Mouse (Mus musculus) frontal cortex, postnatal 25 days (tissue): ENCODE data around the gene Abhd5.

Experiments used
- DNase-seq, 2 experiments: peaks; one replicate each; pipeline ENCODE4 v3.0.0; 2022; ENCODE audit warnings: low spot score in 2 of 2

Gene Abhd5

GRCm38 (mm10) chr9:122347882-122348281, 3.5 kb upstream of the Abhd5 start:
- DNase-seq = no peak

- DNase-seq = no peak
These were observed 2.1 kb upstream of the Abhd5 start for GRCm38 (mm10) chr9:122349286-122349685.

- DNase-seq = no peak
These were observed 845 bp upstream of the Abhd5 start for GRCm38 (mm10) chr9:122350396-122351130.

GRCm38 (mm10) chr9:122352025-122352392, 601 bp downstream of the Abhd5 start:
- no peak for DNase-seq

GRCm38 (mm10) chr9:122352911-122353310, 1.5 kb downstream of the Abhd5 start:
- DNase-seq = no peak

GRCm38 (mm10) chr9:122354240-122354639, 2.8 kb downstream of the Abhd5 start:
- DNase-seq = no peak

GRCm38 (mm10) chr9:122357073-122357472, 5.7 kb downstream of the Abhd5 start:
- DNase-seq = no peak

GRCm38 (mm10) chr9:122357626-122358025, 6.2 kb downstream of the Abhd5 start:
- DNase-seq = no peak

GRCm38 (mm10) chr9:122364171-122364570, 12.8 kb downstream of the Abhd5 start:
- DNase-seq = no peak

GRCm38 (mm10) chr9:122370292-122370794, 18.9 kb downstream of the Abhd5 start:
- DNase-seq = no peak

GRCm38 (mm10) chr9:122372506-122372905, 21.1 kb downstream of the Abhd5 start:
- no peak for DNase-seq

GRCm38 (mm10) chr9:122372991-122373390, 21.6 kb downstream of the Abhd5 start:
- no peak for DNase-seq

GRCm38 (mm10) chr9:122378986-122379385, 27.6 kb downstream of the Abhd5 start:
- DNase-seq = no peak

- DNase-seq = no peak
These were observed 29.6 kb downstream of the Abhd5 start for GRCm38 (mm10) chr9:122380959-122381358.

- no peak for DNase-seq
These were observed 30.6 kb downstream of the Abhd5 start for GRCm38 (mm10) chr9:122382006-122382405.

- no peak for DNase-seq
These were observed 34.6 kb downstream of the Abhd5 start for GRCm38 (mm10) chr9:122386015-122386414.

GRCm38 (mm10) chr9:122389287-122389920, 38.0 kb downstream of the Abhd5 start:
- DNase-seq = no peak

GRCm38 (mm10) chr9:122395816-122396215, 44.4 kb downstream of the Abhd5 start:
- no peak for DNase-seq

GRCm38 (mm10) chr9:122397156-122397555, 45.7 kb downstream of the Abhd5 start:
- no peak for DNase-seq

GRCm38 (mm10) chr9:122398746-122399145, 47.3 kb downstream of the Abhd5 start:
- DNase-seq = peak in 1 of 2 experiments; percentile 34

- DNase-seq = no peak
These were observed 49.8 kb downstream of the Abhd5 start for GRCm38 (mm10) chr9:122401239-122401638.

GRCm38 (mm10) chr9:122410437-122411175, 59.2 kb downstream of the Abhd5 start:
- DNase-seq = no peak

- DNase-seq = no peak
These were observed 63.2 kb downstream of the Abhd5 start for GRCm38 (mm10) chr9:122414648-122415047.
